Mouse (Mus musculus) monocyte, adult 5-6 weeks (primary cell): Measurements from ENCODE around the gene Zfp768. TPM values are rescaled to one million over a fixed set of nuclear protein-coding genes. Genes with fewer than 3 reads are reported as not detected.
A peak's percentile ranks its signal among the peaks of the same experiment; 100 is the strongest.

ENCODE experiments used
- ATAC-seq: fragments of 153-309, 156-312 bp; replicated peaks from 2 replicates; pipeline ENCODE4 v1.8.0; 2017; ENCODE audit warnings: mild to moderate bottlenecking; ENCODE audit not compliant: low TSS enrichment, insufficient number of reproducible peaks, severe bottlenecking, poor library complexity, low FRiP score
- total RNA-seq: library from RNA; stranded (forward); fragments of 200-1000, 200-491, 200-594 nt; gene quantifications from 3 replicates; pipeline ENCODE4 v1.2.3, GENCODE M21; 2017

Gene Zfp768
- total RNA-seq, 1 experiment from 2014 or later: 3.4 TPM

DNA sequence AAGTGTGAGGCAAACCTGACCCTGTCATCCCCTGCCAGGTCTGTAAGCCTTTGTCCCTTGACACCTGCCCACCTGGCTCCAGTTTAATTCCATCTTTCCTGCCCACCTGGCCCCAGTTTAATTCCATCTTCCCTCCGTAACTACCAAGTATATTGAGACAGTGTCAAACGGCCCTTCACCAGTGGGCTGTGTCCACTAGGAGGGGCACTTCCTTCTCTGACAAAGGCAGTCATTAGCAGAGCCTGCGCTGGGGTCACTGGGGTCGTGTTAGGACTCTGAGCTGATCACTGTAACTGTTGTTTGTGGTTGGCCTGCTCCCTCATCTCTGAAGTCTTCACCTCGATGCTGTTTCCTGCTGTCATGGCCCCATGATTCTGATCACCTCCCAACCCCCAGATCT, 23.3 kb downstream of the Zfp768 start:
- ATAC-seq: no peak

DNA sequence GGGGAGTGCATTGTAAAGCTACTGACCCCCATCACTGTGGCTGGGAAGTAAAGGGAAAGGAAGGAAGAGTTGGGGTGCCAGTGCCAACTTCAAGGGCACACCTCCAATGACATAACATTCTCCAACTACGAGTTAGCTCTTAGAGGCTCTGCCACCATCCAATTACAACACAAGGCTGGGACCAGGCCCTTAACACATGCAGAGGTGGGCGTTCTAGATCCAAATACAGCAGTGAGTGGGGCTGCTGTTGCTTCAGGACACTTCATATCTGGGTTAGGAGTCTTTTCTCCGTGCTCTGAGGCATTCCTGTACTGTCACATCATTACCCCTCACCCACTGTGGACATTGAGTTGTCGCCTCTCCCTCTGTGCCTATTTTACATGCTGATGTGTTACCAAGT, 24.3 kb downstream of the Zfp768 start:
- no peak for ATAC-seq

DNA sequence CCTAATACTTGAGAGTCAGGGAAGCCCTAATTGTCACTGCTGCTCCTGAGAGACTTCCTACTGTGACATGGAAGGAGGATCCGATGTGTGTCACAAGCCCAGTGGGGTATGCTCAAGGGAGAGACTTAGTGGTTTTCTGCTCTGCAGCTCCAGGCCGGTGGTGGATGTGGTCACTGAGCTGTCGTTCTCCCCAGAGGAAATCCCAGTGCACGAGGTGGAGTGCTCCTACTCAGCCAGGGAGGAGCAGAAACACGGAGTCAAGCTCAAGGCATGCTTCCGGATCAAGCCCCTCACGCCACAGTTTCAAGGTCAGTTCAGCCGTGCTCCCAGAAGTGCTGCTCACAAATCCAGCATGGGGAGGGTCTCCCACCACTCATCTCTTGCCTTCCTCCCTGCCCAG, 31.5 kb downstream of the Zfp768 start:
- no peak for ATAC-seq

GRCm38 (mm10) chr7:127309951-127310350, 35.4 kb downstream of the Zfp768 start:
- ATAC-seq: no peak

- peak; percentile 59; the same call in 1 of the 2 replicates for ATAC-seq
Observed at GRCm38 (mm10) chr7:127308887-127309286, 36.5 kb downstream of the Zfp768 start.

GRCm38 (mm10) chr7:127308431-127308830, 37.0 kb downstream of the Zfp768 start:
- ATAC-seq: no peak

DNA sequence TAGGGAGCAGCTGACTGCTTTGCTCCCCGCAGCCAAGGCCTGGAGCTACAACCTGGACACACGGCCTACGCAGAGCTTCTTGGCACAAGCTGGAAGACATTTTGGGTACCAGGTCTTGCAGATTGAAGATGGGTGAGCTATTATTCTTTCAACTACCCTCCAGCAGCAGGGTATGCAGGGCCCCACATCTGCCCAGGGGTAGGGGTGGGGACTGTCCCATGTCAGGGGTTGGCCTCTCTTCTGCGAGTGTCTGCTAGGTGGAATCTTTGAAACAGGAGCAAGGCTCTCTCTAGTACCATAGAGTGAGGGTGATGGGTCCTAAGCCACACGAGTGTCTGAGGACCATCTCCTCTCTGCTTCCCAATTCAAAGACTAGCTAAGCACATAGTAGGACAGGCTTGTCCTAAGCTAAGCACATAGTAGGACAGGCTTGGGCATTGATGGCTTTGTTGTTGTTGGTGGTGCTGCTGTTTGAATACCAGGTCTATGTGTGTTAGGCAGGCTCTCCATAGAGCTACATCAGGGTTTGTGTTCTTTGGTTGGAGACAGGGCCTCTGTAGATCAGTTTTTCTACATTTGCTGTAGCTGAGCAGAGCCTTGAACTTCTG, 47.7 kb downstream of the Zfp768 start:
- ATAC-seq: no peak

DNA sequence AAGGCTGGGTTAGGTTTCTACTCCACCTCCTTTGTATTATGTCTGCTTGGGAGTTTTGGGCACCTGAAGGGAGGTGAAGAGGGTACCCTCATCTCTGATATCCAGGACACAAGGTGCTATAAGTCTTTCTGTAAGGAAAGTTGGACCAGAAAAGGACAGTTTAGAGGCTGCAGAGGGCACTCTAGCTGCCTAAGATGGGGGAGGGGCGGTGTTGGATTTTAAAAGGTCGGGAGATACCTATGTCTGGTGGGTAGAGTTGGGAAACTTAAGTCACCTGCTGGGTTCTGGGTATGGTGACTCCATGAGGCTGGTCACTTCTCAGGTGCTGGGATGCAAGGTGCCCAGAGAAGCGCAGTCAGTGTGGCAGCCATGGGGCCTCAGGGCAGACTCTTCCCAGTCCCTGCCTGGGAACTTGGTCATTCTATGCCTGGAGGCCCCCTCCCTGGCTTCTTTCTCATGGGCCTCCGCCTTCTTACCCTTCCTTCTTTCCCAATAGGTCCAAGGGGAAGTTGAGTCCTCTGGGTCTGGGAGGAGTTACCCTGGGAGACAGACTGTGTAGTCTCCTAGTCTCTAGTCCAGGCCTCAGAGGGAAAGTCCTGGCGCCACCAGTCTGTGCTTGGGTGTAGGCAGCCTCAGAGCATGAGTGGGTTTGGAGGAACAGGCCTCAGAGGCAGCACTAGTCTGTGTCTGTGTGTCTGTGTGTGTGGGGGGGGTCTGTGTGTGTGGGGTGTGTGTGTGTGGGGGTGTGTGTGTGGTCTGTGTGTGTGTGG, 48.4 kb downstream of the Zfp768 start:
- ATAC-seq: peak; percentile 49

DNA sequence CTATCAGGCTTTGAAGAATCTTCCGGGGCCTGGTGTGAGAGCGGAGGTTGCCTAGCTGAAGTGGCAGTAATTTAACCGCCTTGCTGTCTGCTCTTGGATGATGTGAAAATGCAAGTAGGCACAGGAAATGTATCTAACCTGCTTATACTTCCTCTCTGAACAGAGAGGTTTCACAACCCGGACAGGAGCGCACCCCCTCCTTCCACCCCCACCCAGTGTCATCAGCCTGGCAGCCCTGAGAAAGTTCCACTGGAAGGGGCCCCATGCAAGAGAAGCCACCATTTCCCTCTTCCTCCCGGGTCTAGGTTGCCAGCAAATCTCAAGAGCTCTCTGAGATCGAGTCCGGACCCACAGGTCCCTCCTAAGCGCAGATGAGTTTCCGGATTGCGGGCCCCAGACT, 49.3 kb downstream of the Zfp768 start, which contains the start of gene Itgal:
Gene Itgal, plus strand, starts transcription at position 163 of the 400 bp plus-strand sequence.
- ATAC-seq: peak; percentile 85

Other genes starting within 250 kb of the Zfp768 start
- gene Qprt, start 223.4 kb downstream of the Zfp768 start, total RNA-seq: 5.1 to 16.1 TPM (median 9.1 TPM) in 3 replicates
- 1,218 to 1,278 TPM (median 1,233 TPM) in 3 replicates for gene Spn, start 207.8 kb downstream of the Zfp768 start, total RNA-seq
- gene Cd2bp2, start 149.5 kb downstream of the Zfp768 start, total RNA-seq: 48.7 to 89.2 TPM (median 59.8 TPM) in 3 replicates
- gene Tbc1d10b, start 137.1 kb downstream of the Zfp768 start, total RNA-seq: 52.5 to 106 TPM (median 85.1 TPM) in 3 replicates
- gene Mylpf, start 136.7 kb downstream of the Zfp768 start, total RNA-seq: 8.7 to 33.8 TPM (median 15.4 TPM) in 3 replicates
- 3.9 to 9.8 TPM (median 5.7 TPM) in 3 replicates for gene Zfp553, start 112.5 kb downstream of the Zfp768 start, total RNA-seq
- gene Sept1, start 112.5 kb downstream of the Zfp768 start, total RNA-seq: 117 to 359 TPM (median 130 TPM) in 3 replicates
- 0.57 to 3.9 TPM (median 2.9 TPM) in 3 replicates for gene Zfp771, start 101.3 kb downstream of the Zfp768 start, total RNA-seq
- 9.6 to 13.3 TPM (median 9.9 TPM) in 3 replicates for gene Dctpp1, start 84.9 kb downstream of the Zfp768 start, total RNA-seq
- 139 to 200 TPM (median 191 TPM) in 3 replicates for gene Sephs2, start 71.5 kb downstream of the Zfp768 start, total RNA-seq
- 218 to 515 TPM (median 322 TPM) in 3 replicates for gene Itgal, start 49.3 kb downstream of the Zfp768 start, total RNA-seq
- gene Zfp747, start 30.5 kb upstream of the Zfp768 start, total RNA-seq: 5.8 to 16.3 TPM (median 10.1 TPM) in 3 replicates
- 0.95 to 4.5 TPM (median 2.6 TPM) in 3 replicates for gene 9130019O22Rik, start 41.6 kb upstream of the Zfp768 start, total RNA-seq
- gene E430018J23Rik, start 48.0 kb upstream of the Zfp768 start, total RNA-seq: 2.1 to 2.3 TPM (median 2.2 TPM) in 3 replicates
- 7.7 to 12.5 TPM (median 10.0 TPM) in 3 replicates for gene Zfp764, start 61.2 kb upstream of the Zfp768 start, total RNA-seq
- 12.4 to 15.5 TPM (median 13.3 TPM) in 3 replicates for gene Zfp688, start 76.5 kb upstream of the Zfp768 start, total RNA-seq
- gene Zfp689, start 103.6 kb upstream of the Zfp768 start, total RNA-seq: 1.4 to 2.8 TPM (median 1.9 TPM) in 3 replicates
- gene Prr14, start 114.0 kb upstream of the Zfp768 start, total RNA-seq: 63.5 to 76.8 TPM (median 69.4 TPM) in 3 replicates
- 27.9 to 55.8 TPM (median 33.5 TPM) in 3 replicates for gene Fbrs, start 133.6 kb upstream of the Zfp768 start, total RNA-seq
- gene Srcap, start 166.4 kb upstream of the Zfp768 start, total RNA-seq: 12.3 to 47.6 TPM (median 26.1 TPM) in 3 replicates
- 2.3 to 18.1 TPM (median 5.0 TPM) in 3 replicates for gene Gm42715, start 174.0 kb upstream of the Zfp768 start, total RNA-seq
- gene Tmem265, start 215.8 kb upstream of the Zfp768 start, total RNA-seq: 4.3 to 14.7 TPM (median 5.7 TPM) in 3 replicates
- 58.5 to 75.1 TPM (median 73.4 TPM) in 3 replicates for gene Phkg2, start 227.8 kb upstream of the Zfp768 start, total RNA-seq
- 1.1 to 2.8 TPM (median 2.6 TPM) in 3 replicates for gene Ccdc189, start 243.0 kb upstream of the Zfp768 start, total RNA-seq
- gene Rnf40, start 243.2 kb upstream of the Zfp768 start, total RNA-seq: 67.4 to 77.5 TPM (median 69.4 TPM) in 3 replicates